Mouse (Mus musculus) midbrain, embryonic 10.5 days (tissue): ENCODE results near the gene Wdpcp. TPM values are rescaled to one million over a fixed set of nuclear protein-coding genes. Genes with fewer than 3 reads are reported as not detected.
"Not testable (repeated sequence)": the region's sequence is repeated elsewhere in the genome, so short reads cannot be mapped to it uniquely, and the experiment has no call there.

Experiments
- DNase-seq: peaks from one replicate; pipeline ENCODE4 v3.0.0-alpha.2; 2017; ENCODE audit warnings: low spot score
- H3K27ac ChIP-seq: fragments of 300-500 bp; sonication (generic); replicated peaks from 2 replicates; pipeline ENCODE4 v1.5.1; 2016; ENCODE audit warnings: mild to moderate bottlenecking
- H3K27me3 ChIP-seq: fragments of 300-500 bp; sonication (generic); 2 replicates; pipeline ENCODE4 v1.6.1; 2016; ENCODE audit warnings: low read depth, mild to moderate bottlenecking; ENCODE audit not compliant: poor library complexity, severe bottlenecking
- H3K36me3 ChIP-seq: fragments of 300-500 bp; sonication (generic); 2 replicates; pipeline ENCODE4 v1.6.1; 2016; ENCODE audit warnings: mild to moderate bottlenecking, moderate library complexity
- H3K4me1 ChIP-seq: fragments of 300-500 bp; sonication (generic); 2 replicates; pipeline ENCODE4 v1.6.1; 2016
- H3K4me3 ChIP-seq: fragments of 300-500 bp; sonication (generic); 2 replicates; pipeline ENCODE4 v1.5.1; 2016; ENCODE audit warnings: mild to moderate bottlenecking, moderate library complexity
- H3K9me3 ChIP-seq: fragments of 300-500 bp; sonication (generic); replicated peaks from 2 replicates; pipeline ENCODE4 v1.6.1; 2016; ENCODE audit warnings: mild to moderate bottlenecking
- WGBS: fragments of 180-500 bp; shearing (Covaris S2); methylation state at CpG from one replicate; pipeline ENCODE4 v1.1.7; 2016; 5-methylcytosine and 5-hydroxymethylcytosine counted together
- polyA plus RNA-seq: library from polyadenylated mRNA; unstranded; fragments of >200 nt; fragmentation: Nextera tagmentation; extraction: Ambion mirVana; gene quantifications from 2 replicates; pipeline ENCODE4 v1.2.1, GENCODE M21; 2016

Wdpcp gene
- 11.9 and 13.2 TPM in 2 replicates for polyA plus RNA-seq

DNA sequence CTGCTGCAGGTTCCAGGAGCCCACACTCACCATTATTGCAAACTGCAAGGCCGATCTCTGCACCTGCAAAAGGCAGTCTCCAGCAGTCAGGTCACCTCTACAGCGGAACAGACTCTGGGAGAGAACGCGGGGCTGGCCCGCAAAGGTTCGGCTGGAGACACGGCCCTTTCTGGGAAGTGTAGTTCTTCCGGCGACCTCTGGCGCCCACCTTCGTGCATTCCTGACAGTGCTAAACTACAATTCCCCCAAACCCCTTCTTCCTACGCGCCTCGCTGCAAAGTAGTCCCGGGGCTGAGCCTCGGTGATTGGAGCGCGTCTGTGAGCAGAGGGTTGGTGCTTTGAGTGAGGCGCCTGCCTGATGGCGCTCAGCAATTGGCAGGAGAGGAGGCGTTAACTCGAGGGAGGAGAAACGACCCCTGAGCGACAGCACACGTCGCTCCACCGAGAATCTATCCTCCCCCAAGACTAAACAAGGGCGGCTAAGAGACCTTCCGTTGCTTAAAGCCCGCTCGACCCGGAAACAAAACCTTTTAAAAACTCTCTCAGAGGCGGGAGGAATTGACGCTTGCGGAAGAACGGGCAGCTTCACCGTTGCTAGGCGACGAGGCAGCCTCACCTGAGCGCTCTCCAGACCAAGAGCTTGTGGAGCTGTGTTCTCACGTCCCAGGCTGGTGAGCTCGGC is at the start of gene Wdpcp, which contains the start of gene Mdh1:
Gene Wdpcp (plus strand): TSS at position 536 of the 682 bp plus-strand sequence.
Gene Mdh1 (minus strand): TSS at position 668 of the 682 bp plus-strand sequence.
- Histone ChIP-seq H3K36me3 (peaks cover 6% of the 10 kb centered on the region), H3K4me3 (peak within 1 kb of the TSS; percentile 85), H3K27me3 (no peaks in the 10 kb centered on the region), H3K4me1 (peaks cover 24% of the 10 kb centered on the region), H3K27ac (peak within 1 kb of the TSS; percentile 87), H3K9me3 (no peaks in the 10 kb centered on the region)
- DNase-seq = peak; percentile 95
- WGBS = under 1% methylated on average over 42 of the region's 42 CpGs

DNA sequence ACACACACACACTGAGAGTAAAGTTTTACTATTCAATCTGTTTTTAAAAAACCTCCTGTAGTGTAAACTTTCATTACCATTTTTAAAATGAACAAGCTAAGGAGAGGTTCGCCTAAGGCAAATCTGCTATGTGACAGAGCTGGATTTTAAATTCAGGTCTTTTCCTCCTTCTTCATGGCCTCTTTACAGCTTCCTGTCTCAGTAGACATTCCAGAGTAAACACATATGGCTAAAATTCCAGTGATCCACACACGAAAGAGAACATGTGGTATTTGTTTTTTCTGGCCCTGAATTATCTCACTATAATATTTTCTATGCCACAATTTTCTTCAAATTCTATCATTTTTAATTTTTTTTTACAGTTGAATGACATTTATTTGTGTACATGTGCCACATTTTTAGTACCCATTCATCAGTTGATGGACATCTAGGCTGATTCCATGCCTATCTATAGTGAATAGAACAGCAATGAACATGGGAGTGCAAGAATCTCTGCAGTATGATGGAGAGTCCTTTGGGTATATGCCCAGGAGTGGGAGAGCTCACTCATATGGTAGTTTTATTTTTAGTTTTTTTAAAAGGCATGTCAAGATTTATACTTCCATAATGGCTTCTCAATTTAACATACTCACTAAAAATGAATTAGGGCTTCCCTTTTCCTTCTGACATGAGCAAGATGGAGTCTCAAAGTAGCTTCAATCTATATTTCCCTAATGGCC is 43.2 kb upstream of the Wdpcp start:
- Histone ChIP-seq H3K4me3 (no peak overlapping the region), H3K27me3 (no peaks in the 10 kb centered on the region), H3K4me1 (no peaks in the 10 kb centered on the region), H3K9me3 (no peaks in the 10 kb centered on the region), H3K27ac (no peak overlapping the region), H3K36me3 (no peaks in the 10 kb centered on the region)
- 70% methylated on average over 2 of the region's 2 CpGs for WGBS
- DNase-seq = no peak

DNA sequence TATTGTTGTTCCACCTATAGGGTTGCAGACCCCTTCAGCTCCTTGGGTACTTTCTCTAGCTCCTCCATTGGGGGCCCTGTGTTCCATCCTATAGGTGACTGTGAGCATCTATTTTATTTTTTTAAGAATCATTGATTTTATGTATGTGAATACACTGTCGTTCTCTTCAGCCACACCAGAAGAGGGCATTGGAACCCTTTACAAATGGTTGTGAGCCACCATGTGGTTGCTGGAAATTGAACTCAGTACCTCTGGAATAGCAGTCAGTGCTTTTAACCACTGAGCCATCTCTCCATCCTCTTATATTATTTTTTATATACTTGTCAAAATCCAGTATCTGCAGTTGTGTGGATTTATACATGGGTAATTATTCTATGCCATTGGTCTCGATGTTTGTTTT is 41.2 kb upstream of the Wdpcp start:
- H3K9me3 ChIP-seq, DNase-seq, H3K4me1 ChIP-seq, H3K27ac ChIP-seq, H3K36me3 ChIP-seq, H3K27me3 ChIP-seq, H3K4me3 ChIP-seq: not testable (repeated sequence)
- 88% methylated on average over 2 of the region's 2 CpGs for WGBS

DNA sequence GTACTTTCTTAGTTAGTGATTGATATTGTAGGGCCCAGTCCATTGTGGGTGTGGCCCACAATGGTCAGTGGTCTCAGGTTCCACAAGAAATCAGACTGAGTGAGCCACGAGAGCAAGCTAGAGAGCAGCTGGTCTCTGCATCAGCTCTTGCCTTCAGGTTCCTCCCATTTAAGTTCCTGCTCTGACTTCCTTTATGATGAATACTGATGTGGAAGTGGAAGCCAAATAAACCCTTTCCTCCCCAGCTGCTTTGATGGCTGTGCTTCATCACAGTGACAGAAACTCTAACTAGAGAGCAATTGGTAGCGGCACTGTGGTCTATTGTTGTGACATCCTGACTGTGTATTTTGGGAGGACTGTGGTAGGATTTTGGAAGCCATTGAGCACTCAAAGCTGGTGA is 32.0 kb upstream of the Wdpcp start:
- Histone ChIP-seq H3K27ac (no peak overlapping the region), H3K4me3 (no peak overlapping the region)

DNA sequence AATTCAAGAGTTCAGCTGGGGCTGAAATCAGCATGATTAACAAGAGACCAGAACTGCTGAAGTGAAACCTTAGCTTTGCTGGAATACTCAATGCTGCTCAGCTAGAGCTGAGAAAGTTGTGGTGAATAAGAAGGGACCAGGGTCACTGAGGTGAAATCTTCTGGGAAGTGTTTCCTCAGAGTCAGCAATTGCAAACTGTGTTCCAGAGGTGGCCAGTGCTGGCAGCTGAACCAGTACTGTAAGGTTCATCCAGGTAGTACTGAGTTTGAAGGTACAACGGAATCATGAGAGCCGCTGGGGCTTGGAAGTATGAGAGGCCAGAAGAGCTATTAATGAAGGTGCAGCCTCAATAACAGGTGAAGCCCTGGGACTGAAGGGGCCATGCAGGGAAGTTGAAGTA is 31.4 kb upstream of the Wdpcp start:
- WGBS = 96% methylated on average over 2 of the region's 2 CpGs
- H3K27ac ChIP-seq = no peak overlapping the region
- no peaks in the 10 kb centered on the region for H3K9me3 ChIP-seq
- no peak for DNase-seq
- no peaks in the 10 kb centered on the region for H3K4me1 ChIP-seq
- H3K4me3 ChIP-seq = no peak overlapping the region
- no peaks in the 10 kb centered on the region for H3K27me3 ChIP-seq
- no peaks in the 10 kb centered on the region for H3K36me3 ChIP-seq

More for the DNA sequence above, 32.0 kb upstream of the Wdpcp start:
- no peak for DNase-seq
- Histone ChIP-seq H3K4me1 (no peaks in the 10 kb centered on the region), H3K27me3 (no peaks in the 10 kb centered on the region), H3K9me3 (no peaks in the 10 kb centered on the region), H3K36me3 (no peaks in the 10 kb centered on the region)
- WGBS = 84% methylated on average over 2 of the region's 2 CpGs

DNA sequence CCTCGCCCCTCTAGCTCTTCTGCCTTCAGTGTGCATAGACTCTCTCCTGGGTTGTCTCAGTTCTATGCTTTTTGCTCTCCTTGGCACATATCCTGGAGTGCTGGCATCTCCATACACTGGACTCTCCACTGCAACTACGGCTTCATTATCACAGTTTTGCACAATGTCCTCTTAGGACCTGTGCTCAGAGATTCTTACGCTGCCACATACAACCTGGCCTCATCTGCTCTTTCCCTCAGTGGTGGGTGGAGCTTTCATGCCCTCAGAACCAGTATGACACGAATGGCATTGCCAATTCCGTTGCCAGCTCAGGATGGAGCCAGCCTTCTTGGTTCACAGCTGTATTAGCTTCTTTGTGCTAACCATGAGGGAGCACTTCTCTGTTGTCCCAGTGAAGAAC is 29.3 kb upstream of the Wdpcp start:
- DNase-seq = no peak
- Histone ChIP-seq H3K27me3 (no peaks in the 10 kb centered on the region), H3K27ac (no peak overlapping the region), H3K4me1 (no peaks in the 10 kb centered on the region), H3K9me3 (no peaks in the 10 kb centered on the region), H3K36me3 (no peaks in the 10 kb centered on the region), H3K4me3 (no peak overlapping the region)
- WGBS = 85% methylated on average over 5 of the region's 5 CpGs

DNA sequence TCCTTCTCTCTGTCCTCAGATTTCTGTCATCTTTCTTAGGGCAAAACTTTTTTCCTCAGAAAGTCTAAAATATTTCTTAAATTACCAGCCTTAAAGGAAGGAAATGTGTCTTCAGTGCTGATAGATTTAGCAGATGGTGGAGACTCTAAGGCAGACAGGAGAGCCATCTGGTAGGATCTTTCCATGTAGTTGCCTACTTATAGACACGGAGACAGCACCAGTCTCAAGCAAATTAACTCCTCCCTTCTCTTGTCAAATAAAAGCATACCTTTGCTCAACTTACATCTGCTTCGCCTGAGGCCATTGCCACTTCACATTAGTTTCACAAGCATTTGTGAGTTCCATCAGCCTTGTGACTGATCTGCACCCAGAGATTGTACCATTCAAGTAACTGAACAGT is 27.0 kb upstream of the Wdpcp start:
- no peak for DNase-seq
- Histone ChIP-seq H3K36me3 (no peaks in the 10 kb centered on the region), H3K27ac (no peak overlapping the region), H3K27me3 (no peaks in the 10 kb centered on the region), H3K9me3 (no peaks in the 10 kb centered on the region), H3K4me1 (no peaks in the 10 kb centered on the region), H3K4me3 (no peak overlapping the region)
- WGBS = 79% methylated on average over 2 of the region's 2 CpGs

DNA sequence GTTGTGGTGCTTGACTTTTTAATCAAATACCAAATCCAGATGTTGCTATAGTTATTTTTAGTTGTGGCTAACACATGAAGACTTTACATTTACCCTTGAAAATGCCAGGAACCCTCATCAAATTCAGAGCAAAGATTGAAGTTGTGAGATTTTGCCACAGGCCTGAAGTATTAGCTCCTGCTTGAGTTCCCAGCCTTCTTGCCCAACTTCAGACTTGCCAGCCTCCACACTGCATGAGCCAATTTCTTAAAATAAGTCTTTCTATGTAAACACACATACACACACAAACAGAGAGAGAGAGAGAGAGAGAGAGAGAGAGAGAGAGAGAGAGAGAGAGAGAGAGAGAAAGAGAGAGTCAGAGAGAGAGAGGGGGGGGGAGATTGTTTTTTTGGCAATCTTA is 26.1 kb upstream of the Wdpcp start:
- H3K36me3 ChIP-seq = no peaks in the 10 kb centered on the region
- no peaks in the 10 kb centered on the region for H3K4me1 ChIP-seq
- no peak for DNase-seq
- H3K4me3 ChIP-seq = no peak overlapping the region
- no peak overlapping the region for H3K27ac ChIP-seq
- no peaks in the 10 kb centered on the region for H3K9me3 ChIP-seq
- no peaks in the 10 kb centered on the region for H3K27me3 ChIP-seq

DNA sequence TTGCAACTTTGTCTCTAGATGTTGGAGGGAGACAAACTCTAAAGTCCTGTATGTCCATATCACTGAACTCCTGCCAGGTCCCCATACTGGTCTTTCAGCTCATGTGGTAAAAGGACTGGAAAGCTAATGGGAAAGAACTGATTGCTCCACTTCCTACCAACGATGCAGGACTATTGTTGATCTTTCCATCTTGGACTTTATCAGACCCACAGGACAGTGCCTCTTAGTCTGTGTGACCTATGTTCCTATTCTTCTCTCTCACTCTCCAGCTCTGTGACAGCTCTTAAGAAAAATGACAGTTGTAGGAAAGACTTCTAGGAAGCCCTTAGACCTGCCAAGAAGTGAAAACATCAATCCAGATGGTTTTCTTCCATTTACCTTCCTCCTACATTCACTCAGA is 25.4 kb upstream of the Wdpcp start:
- WGBS = 85% methylated on average over 1 of the region's 1 CpGs
- H3K9me3 ChIP-seq = no peaks in the 10 kb centered on the region
- H3K27me3 ChIP-seq = no peaks in the 10 kb centered on the region
- no peaks in the 10 kb centered on the region for H3K36me3 ChIP-seq
- no peak overlapping the region for H3K27ac ChIP-seq
- no peaks in the 10 kb centered on the region for H3K4me1 ChIP-seq
- no peak overlapping the region for H3K4me3 ChIP-seq
- DNase-seq = no peak

DNA sequence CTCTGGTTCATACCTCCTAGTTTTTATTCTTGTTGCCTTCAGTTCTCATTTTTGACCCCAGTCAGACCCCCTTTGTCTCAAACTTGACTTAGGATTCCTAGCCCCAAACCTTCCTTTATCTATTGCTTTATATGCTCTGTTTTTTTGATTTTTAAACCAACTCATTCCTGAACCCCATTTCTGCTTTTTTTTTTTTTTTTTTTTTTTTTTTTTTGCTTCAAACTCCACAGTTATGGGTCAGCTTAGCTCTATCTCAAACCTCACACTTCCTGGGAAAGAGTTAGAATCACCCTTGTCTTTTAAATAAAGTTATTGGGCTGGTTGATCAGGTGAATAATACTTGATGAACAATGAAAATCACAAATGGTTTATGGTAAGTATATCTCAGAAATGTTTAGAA is 24.5 kb upstream of the Wdpcp start:
- no peaks in the 10 kb centered on the region for H3K27me3 ChIP-seq
- H3K4me1 ChIP-seq = no peaks in the 10 kb centered on the region
- DNase-seq = no peak
- no peaks in the 10 kb centered on the region for H3K36me3 ChIP-seq
- H3K9me3 ChIP-seq = no peaks in the 10 kb centered on the region
- H3K4me3 ChIP-seq = no peak overlapping the region
- H3K27ac ChIP-seq = no peak overlapping the region

DNA sequence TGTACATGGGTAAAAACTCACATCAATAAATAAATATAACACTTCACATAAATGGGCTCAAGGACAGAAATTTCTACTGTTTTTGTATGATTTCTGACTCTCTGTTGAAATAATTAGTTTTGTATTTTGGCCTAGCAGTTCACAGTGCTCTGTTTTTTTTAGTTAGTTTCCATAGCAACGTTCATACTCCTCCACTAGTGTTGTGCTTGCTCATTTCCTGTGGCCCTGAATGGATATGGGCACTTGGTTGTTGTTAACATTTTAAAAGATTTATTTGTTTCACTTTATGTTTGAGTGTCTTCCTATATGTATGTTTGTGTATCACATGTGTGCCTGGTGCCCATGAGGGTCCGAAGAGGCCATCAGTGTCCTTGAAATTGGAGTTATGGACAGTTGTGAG is 23.0 kb upstream of the Wdpcp start:
- Histone ChIP-seq H3K4me3 (no peak overlapping the region), H3K36me3 (no peaks in the 10 kb centered on the region), H3K9me3 (no peaks in the 10 kb centered on the region), H3K27me3 (no peaks in the 10 kb centered on the region), H3K4me1 (no peaks in the 10 kb centered on the region), H3K27ac (no peak overlapping the region)
- 84% methylated on average over 2 of the region's 2 CpGs for WGBS
- no peak for DNase-seq

DNA sequence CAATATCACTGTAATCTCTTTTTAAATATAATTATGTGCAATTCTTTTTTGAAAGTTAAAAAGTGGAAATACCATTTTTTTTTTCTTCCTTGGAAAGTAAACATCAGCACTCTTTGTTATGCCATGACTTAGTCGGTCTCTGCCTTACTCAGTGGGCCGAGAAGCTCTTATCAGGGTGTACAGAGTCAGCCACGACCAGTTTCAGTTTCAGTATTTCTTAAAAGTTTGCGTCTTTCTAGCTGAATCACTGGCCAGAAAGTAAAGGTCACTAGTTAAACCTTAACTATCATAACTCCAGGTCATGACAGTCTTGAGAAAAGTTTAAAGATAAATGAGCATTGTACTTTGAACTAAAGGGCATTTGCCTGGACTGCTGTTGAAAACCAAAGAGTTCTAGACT is 22.3 kb upstream of the Wdpcp start:
- DNase-seq = no peak
- no peaks in the 10 kb centered on the region for H3K4me1 ChIP-seq
- no peaks in the 10 kb centered on the region for H3K27me3 ChIP-seq
- no peak overlapping the region for H3K4me3 ChIP-seq
- no peaks in the 10 kb centered on the region for H3K9me3 ChIP-seq
- H3K27ac ChIP-seq = no peak overlapping the region
- WGBS = 91% methylated on average over 4 of the region's 4 CpGs
- H3K36me3 ChIP-seq = no peaks in the 10 kb centered on the region
